Mouse (Mus musculus): ENCODE results near the gene Chrd.

Chrd gene

DNA sequence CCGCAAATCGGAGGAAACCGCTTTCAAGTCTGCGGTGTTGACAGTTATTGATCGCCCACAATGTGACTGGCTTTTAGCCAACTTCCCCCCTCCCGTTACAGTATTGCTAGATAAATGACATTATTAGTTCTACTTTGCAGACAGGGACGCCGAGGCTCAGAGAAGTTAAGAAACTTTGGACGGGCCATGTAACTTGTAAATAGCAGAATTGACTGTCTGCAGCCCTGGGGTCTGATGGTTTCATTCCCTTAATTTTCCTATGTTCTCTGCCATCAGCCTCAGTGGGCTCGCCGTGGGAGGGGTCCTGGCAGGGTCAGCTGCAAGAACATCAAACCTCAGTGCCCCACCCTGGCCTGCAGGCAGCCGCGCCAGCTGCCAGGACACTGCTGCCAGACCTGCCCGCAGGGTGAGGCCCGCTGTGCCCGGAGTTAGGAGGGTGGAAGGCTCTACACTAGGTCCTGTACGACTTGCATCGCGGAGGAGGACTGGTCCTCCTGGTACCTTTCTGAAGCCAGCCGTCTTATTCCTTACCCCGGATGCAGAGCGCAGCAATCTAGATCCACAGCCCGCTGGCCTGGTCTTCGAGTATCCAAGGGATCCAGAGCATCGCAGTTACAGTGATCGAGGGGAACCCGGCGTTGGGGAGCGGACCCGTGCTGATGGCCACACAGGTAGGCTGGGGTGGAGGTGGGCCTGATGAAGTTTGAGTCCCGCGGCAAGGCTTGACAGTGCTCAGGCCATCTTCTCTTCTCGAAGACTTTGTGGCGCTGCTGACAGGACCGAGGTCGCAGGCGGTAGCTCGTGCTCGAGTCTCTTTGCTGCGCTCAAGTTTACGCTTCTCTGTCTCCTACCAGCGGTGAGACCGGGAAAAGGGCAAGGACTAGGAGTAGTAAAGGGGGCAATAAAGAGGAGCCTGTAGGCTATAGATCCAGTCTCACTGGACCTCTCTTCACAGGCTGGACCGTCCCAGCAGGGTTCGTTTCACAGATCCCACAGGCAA lies 1.1 kb downstream of the Chrd start, which contains the start of gene Thpo:
Gene Thpo (minus strand): TSS at position 781 of the 1,000 bp plus-strand sequence.
- DNase-seq (ENCODE audit: low spot score in 2 of 2), result no peak

- DNase-seq (ENCODE audit: low spot score in 2 of 2), result no peak
These were observed 2.7 kb downstream of the Chrd start for GRCm38 (mm10) chr16:20735651-20736050.

- DNase-seq (ENCODE audit: low spot score in 2 of 2), result no peak
These were observed 3.2 kb downstream of the Chrd start for GRCm38 (mm10) chr16:20736168-20736567.

GRCm38 (mm10) chr16:20736823-20737222 lies 3.9 kb downstream of the Chrd start:
- DNase-seq (ENCODE audit: low spot score in 2 of 2), result no peak

DNA sequence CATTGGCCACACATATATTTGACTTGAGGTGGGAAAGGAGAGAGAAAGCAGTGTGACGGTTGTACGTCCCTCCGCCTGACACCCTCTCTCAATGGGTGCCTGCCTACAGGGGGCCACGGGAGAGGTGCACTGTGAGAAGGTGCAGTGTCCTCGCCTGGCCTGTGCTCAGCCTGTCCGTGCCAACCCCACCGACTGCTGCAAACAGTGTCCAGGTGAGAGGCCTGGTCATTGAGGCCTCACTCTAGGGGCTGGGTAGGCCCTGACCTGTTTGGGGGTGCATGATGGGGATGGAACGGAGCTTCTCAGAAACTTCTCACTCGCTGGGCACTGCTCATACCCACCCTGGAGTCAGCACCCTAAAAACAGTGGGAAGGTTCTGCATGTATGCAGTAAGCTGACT lies 6.9 kb downstream of the Chrd start:
- DNase-seq (ENCODE audit: low spot score in 2 of 2), result no peak

GRCm38 (mm10) chr16:20746641-20747040 lies 13.7 kb downstream of the Chrd start:
- peak; percentile 55 to 60 for DNase-seq (ENCODE audit: low spot score in 2 of 2)

- no peak for DNase-seq (ENCODE audit: low spot score in 2 of 2)
These were observed 17.6 kb downstream of the Chrd start for GRCm38 (mm10) chr16:20750518-20750917.

DNA sequence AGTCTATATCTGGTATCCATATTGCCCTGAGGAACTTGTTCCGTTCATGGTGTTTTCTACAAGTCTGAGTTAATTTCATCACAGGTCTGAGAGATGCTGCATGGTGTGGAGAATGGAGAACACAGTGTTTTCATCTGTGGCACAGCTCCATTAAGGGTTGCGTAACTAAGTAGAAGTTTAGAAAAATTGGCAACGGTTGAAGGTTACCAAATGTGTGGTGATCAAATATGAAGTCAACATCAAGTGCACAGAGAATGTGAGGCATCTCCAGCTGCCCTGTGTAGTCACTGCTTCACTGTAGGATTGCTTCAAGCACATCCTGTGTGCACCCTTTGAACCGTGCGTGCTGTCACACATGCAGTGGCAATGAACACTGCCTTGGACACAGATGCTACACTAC lies 23.1 kb downstream of the Chrd start:
- DNase-seq (ENCODE audit: low spot score in 2 of 2), result no peak

DNA sequence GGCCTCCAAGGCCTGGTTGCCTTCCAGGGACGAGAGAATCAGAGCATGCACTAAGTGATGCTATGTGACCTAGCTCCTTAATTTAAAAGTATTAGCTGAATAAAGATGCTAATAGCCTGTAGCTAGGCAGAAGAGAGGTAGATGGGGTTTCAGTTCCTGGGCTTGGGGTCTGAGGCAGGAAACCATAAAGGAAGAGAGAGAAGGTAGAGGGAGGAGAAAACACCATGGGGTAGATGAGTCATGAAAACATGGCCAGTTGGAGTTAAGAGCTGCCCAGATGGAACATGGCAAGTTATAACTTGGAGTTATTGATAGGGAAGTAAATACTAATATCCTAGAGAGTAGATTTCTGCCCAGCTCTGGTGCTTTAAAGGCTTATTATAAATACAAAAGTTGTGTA lies 24.5 kb downstream of the Chrd start:
- no peak for DNase-seq (ENCODE audit: low spot score in 2 of 2)

DNA sequence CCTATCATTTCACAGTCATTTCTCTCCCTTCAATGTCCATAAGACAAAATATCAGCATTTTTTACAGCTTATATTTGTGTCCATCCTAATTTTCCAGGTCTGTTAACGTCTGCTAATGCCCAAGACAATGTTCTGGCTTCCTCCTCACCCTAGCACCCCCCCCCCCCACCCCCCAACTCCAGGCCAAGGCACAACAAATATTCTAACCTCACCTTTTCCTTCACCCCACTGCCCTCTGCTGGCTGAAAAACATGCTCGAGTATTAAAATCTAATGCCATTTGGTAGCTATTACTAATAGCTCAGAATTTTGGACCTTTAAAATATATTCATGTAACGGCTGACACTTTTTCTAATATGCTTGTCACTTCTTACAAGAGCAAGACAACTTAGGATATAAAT lies 28.8 kb downstream of the Chrd start:
- no peak for DNase-seq (ENCODE audit: low spot score in 2 of 2)

DNA sequence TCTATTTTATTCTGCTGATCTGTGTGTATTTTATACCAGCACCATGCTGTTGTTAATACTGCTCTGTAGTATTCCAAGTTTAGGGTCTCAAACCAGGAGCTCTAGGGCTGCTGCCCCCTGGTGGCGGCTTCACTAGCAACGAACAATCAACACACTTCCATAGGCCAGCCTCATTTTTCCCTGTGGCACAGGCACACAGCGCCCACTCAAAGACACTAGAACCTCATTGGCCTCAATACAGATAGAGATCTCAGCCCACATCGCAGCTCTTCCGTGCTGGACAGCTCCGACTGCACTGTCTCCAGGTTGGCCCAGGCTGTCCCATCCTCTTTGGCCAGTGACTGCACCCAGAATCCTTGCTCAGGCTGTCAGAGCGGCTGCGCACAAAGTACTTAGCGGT lies 32.3 kb downstream of the Chrd start:
- no peak for DNase-seq (ENCODE audit: low spot score in 2 of 2)

GRCm38 (mm10) chr16:20775021-20775420 lies 42.1 kb downstream of the Chrd start:
- no peak for DNase-seq (ENCODE audit: low spot score in 2 of 2)

- no peak for DNase-seq (ENCODE audit: low spot score in 2 of 2)
These were observed 46.9 kb downstream of the Chrd start for GRCm38 (mm10) chr16:20779846-20780245.

DNA sequence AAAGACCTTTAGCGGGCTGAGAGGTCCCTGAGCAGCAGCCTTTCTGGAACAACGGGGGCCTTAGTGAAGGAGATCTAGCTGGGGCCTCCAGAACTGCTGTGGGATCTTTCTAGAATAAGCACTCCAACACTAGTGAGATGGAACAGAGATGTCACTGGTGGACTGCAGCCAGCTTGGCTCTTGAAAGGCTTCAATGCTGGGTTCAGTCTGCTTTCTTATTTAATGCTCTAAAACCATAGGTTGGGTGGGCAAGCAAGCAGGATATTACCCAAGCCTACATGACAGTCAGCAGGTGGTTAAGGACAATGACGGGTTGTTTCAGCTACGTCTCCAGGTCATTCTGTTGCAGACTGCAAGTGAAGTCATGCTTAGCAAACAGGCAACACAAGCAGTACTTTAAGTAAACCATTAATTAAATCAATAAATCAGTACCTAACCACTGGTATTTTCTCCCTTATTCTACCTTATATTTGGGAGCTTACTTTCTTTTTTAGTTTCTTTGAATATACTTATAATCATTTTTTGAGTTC lies 48.2 kb downstream of the Chrd start:
- DNase-seq (ENCODE audit: low spot score in 2 of 2), result no peak

- DNase-seq (ENCODE audit: low spot score in 2 of 2), result no peak
These were observed 51.0 kb downstream of the Chrd start for GRCm38 (mm10) chr16:20783891-20784290.

DNA sequence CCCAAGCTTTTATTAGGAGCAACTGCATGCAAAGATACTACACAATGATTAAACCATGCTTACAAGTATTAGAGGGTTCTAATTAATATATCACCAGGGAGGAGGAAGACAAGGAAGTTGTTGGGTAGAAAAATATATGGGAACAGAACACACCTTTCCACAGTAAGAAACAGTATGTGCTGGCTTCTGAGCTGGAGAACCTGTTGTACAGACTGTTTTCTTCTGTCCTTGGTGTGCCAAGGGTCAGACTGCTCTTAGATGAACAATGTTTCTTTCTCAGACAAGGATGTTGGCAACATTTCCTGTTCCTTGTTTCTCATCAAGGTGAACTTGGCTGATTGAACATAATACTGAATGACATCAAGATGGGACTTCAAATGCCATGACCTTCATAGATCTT lies 51.8 kb downstream of the Chrd start:
- DNase-seq (ENCODE audit: low spot score in 2 of 2), result no peak

DNA sequence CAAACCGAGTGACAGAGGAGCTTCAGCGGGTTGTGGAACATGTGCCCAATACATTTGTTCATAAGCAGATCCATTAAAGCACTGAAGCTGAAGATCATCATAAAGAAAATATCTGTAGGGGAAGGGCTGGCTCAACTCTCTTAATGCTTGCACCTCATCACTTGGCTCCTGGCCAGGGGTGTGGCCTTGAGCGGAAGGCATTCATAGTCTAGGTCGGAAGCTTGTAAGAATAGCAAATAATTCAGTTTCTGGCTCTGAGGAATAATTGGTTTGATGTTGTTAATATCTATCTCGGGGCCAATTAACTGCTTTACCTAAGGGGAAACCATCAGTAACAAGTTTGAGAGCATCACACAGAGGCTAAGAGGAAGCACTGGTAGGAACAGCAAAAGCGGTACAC lies 53.6 kb downstream of the Chrd start:
- DNase-seq (ENCODE audit: low spot score in 2 of 2), result no peak

GRCm38 (mm10) chr16:20791803-20792202 lies 58.9 kb downstream of the Chrd start:
- DNase-seq (ENCODE audit: low spot score in 2 of 2), result no peak
